Mouse (Mus musculus) testis, adult 2 months (tissue): ENCODE measurements at regions not wholly inside any gene's neighbourhood (a gene's known extent, or its start where the extent isn't known, plus 50 kb on each side); places are given as distances from the start of the nearest gene placed in this dataset.

Experiments used
- CTCF ChIP-seq: fragments of 200-500 bp; IDR thresholded peaks from 2 replicates; pipeline ENCODE4 v1.5.1; 2012; ENCODE audit warnings: low read depth, mild to moderate bottlenecking, inconsistent platforms, low read length, moderate library complexity; ENCODE audit not compliant: control insufficient read depth, insufficient read depth, insufficient replicate concordance
- POLR2A ChIP-seq: fragments of 200-500 bp; IDR thresholded peaks from 2 replicates; pipeline ENCODE4 v1.6.1; 2012; ENCODE audit warnings: low read depth, mild to moderate bottlenecking, inconsistent platforms, low read length, moderate library complexity; ENCODE audit not compliant: control insufficient read depth

DNA sequence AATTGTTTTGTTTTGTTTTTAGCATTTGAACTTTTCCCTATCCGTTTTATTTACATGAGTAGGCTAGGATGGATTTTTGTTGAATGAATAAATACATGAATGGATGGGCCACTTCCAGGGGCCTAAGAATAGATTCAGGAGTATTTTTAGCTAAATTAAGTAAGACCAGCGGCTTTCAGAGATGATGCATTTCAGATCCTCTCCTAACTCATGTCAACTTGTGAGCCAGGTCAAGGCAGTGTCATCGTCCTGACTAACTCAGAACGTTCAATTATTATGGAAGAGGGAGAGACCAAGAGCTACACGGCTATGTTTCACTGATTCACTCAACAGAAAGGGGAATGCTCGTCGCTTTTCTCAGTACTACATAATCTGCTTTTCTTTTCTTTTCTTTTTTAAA lies 75.5 kb upstream of the Tsc22d2 start:
- TF ChIP-seq CTCF (no peak), POLR2A (no peak)
